8 mouse cellular contexts compared by ENCODE assay signal in the genomic region with DNA sequence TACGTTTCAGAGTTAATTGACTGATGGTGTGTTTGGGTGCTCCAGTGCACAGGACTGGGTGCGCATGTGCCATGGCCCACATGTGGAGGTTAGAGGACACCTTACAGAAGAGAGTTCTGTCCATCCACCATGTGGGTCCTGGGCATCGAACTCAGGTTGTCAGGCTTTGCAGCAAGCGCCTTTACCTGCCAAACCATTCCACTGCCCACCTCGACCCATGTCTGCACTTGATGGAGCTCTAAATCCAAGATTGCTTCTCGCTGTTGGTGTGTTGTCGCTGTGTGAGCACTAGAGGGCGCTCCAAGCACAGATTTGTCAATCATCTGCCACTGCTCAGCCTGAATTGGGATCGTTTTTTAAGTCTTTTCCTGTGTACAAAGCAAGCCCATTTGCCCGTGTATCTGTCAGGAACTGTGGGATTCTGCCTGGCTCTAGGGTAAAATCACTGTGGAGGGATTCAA. TPM values are rescaled to one million over a fixed set of nuclear protein-coding genes. Genes with fewer than 3 reads are reported as not detected.
DNase-seq lines count a peak whose midpoint lies in the region; ATAC-seq and TF ChIP-seq lines count a peak whose summit lies in the region.

No protein-coding gene starts in this region.

- peak; percentile 83 for DNase-seq in ZHBTc4 (ENCODE audit: low read depth, low spot score)
- peak; percentile 90 to 91 for DNase-seq in cerebellum, postnatal 10 days
- peak; percentile 71 for DNase-seq in gastrocnemius, adult 2 months
- peak; percentile 83 for DNase-seq in intestine, embryonic 14.5 days (ENCODE audit: low spot score)
- DNase-seq in left cerebral cortex, postnatal 10 days (ENCODE audit: extremely low spot score in 1 of 2, low spot score in 2 of 2), result peak; percentile 69 to 77
- DNase-seq in skeletal muscle tissue, adult 2 months (ENCODE audit: low read depth, low spot score), result peak; percentile 55

- no peaks in the 10 kb centered on the region for H3K27me3 ChIP-seq in intestine, embryonic 14.5 days (replicated peaks; ENCODE audit: control insufficient read depth, insufficient read depth, low read length)
- H3K27me3 ChIP-seq in midbrain, embryonic 12.5 days, result peaks cover 3% of the 10 kb centered on the region

- no peak overlapping the region for H3K4me3 ChIP-seq in gastrocnemius, adult 2 months
- no peak overlapping the region for H3K4me3 ChIP-seq in intestine, embryonic 14.5 days (ENCODE audit: low read depth, low read length)
- no peak overlapping the region for H3K4me3 ChIP-seq in midbrain, embryonic 12.5 days

- H3K36me3 ChIP-seq in intestine, embryonic 14.5 days (ENCODE audit: control insufficient read depth, insufficient read depth, low read length), result no peaks in the 10 kb centered on the region
- no peaks in the 10 kb centered on the region for H3K36me3 ChIP-seq in midbrain, embryonic 12.5 days

- H3K9ac ChIP-seq in intestine, embryonic 14.5 days (ENCODE audit: low read length), result no peak overlapping the region
- no peak overlapping the region for H3K9ac ChIP-seq in midbrain, embryonic 12.5 days (replicated peaks)

- no peaks in the 10 kb centered on the region for H3K4me1 ChIP-seq in intestine, embryonic 14.5 days (replicated peaks; ENCODE audit: control insufficient read depth, insufficient read depth, low read length)
- H3K4me1 ChIP-seq in midbrain, embryonic 12.5 days, result no peaks in the 10 kb centered on the region

- H3K9me3 ChIP-seq in intestine, embryonic 14.5 days (ENCODE audit: control insufficient read depth, low read length), result no peaks in the 10 kb centered on the region
- no peaks in the 10 kb centered on the region for H3K9me3 ChIP-seq in midbrain, embryonic 12.5 days

- peak; percentile 95; the same call in 1 of the 2 replicates for TF ChIP-seq CTCF in gastrocnemius, adult 2 months (IDR thresholded peaks at IDR 0.05)

- peak; percentile 41; the same call in 1 of the 2 replicates for ATAC-seq in intestine, embryonic 14.5 days (replicated peaks; ENCODE audit: low FRiP score, low TSS enrichment, low read depth)
- peak; percentile 68 for ATAC-seq in midbrain, embryonic 12.5 days (ENCODE audit: low FRiP score, low read depth)
- no peak for ATAC-seq in erythroid progenitor cell, adult 5-6 weeks (replicated peaks; ENCODE audit: low FRiP score, poor library complexity, severe bottlenecking)

- H3K27ac ChIP-seq in gastrocnemius, adult 2 months, result no peak overlapping the region
- no peak overlapping the region for H3K27ac ChIP-seq in intestine, embryonic 14.5 days (ENCODE audit: low read depth)
- H3K27ac ChIP-seq in midbrain, embryonic 12.5 days (replicated peaks), result no peak overlapping the region

- intact Hi-C loops in gastrocnemius, adult 2 months (cut with DNase I), result loop anchor here (5.0 to 10.0 kb wide), 3 partner anchors 68 to 140 kb away; no protein-coding TSS in a partner anchor
- intact Hi-C loops in left cerebral cortex, postnatal 10 days (cut with DNase I), result loop anchor here (5.0 kb wide), 1 partner anchor 862 kb away; no protein-coding TSS in a partner anchor

- 22% methylated on average over 10 of the region's 10 CpGs for WGBS in intestine, embryonic 14.5 days
- 23% methylated on average over 10 of the region's 10 CpGs for WGBS in midbrain, embryonic 12.5 days

- no peak overlapping the region for H3K4me2 ChIP-seq in intestine, embryonic 14.5 days (ENCODE audit: low read length)
- H3K4me2 ChIP-seq in midbrain, embryonic 12.5 days (replicated peaks), result no peak overlapping the region

RNA-seq across cellular contexts. Expression of a gene that starts 14.1 kb away (rescaled TPM):
- total RNA-seq in gastrocnemius, adult 2 months (2021), result not detected
- not detected in 2 replicates for polyA plus RNA-seq in intestine, embryonic 14.5 days (2014; fragmentation: Nextera tagmentation; extraction: Ambion mirVana)
- not detected for total RNA-seq in left cerebral cortex, postnatal 10 days (2021)
- polyA plus RNA-seq in midbrain, embryonic 12.5 days (2016; fragmentation: Nextera tagmentation; extraction: Ambion mirVana), result not detected in 2 replicates
- total RNA-seq in erythroid progenitor cell, adult 5-6 weeks (2015; ENCODE audit: low replicate concordance), result not detected in 2 replicates
- total RNA-seq in erythroid progenitor cell, adult 5-6 weeks (2017; ENCODE audit: low replicate concordance), result not detected in 2 replicates
